Mouse (Mus musculus) lung, embryonic 14.5 days (tissue): ENCODE measurements at regions not wholly inside any gene's neighbourhood (a gene's known extent, or its start where the extent isn't known, plus 50 kb on each side); places are given as distances from the start of the nearest gene placed in this dataset.
A peak's percentile ranks its signal among the peaks of the same experiment; 100 is the strongest.

Source experiments
- ATAC-seq: fragments of 200-750 bp; cut with Nextera tagmentation; 2 replicates; pipeline ENCODE4 v1.8.0; 2017; ENCODE audit warnings: mild to moderate bottlenecking, moderate TSS enrichment, moderate library complexity; ENCODE audit not compliant: insufficient read depth
- DNase-seq: peaks from one replicate; pipeline ENCODE4 v3.0.0-alpha.2; 2015
- H3K27ac ChIP-seq: fragments of 300-500 bp; sonication (generic); 2 replicates; pipeline ENCODE4 v1.5.1; 2014; ENCODE audit warnings: low read depth, mild to moderate bottlenecking, moderate library complexity
- H3K27me3 ChIP-seq: fragments of 300-500 bp; sonication (generic); 2 replicates; pipeline ENCODE4 v1.6.1; 2014; ENCODE audit warnings: low read length, control low read depth; ENCODE audit not compliant: insufficient read depth
- H3K36me3 ChIP-seq: fragments of 300-500 bp; sonication (generic); 2 replicates; pipeline ENCODE4 v1.6.1; 2014; ENCODE audit warnings: control low read depth; ENCODE audit not compliant: insufficient read depth
- H3K4me1 ChIP-seq: fragments of 300-500 bp; sonication (generic); 2 replicates; pipeline ENCODE4 v1.6.1; 2014; ENCODE audit warnings: antibody characterized with exemption, control low read depth; ENCODE audit not compliant: insufficient read depth
- H3K4me2 ChIP-seq: fragments of 300-500 bp; sonication (generic); 2 replicates; pipeline ENCODE4 v1.6.1; 2014; ENCODE audit warnings: mild to moderate bottlenecking
- H3K4me3 ChIP-seq: fragments of 300-500 bp; sonication (generic); 2 replicates; pipeline ENCODE4 v1.5.1; 2014; ENCODE audit warnings: low read depth, low read length
- H3K9ac ChIP-seq: fragments of 300-500 bp; sonication (generic); 2 replicates; pipeline ENCODE4 v1.6.1; 2014
- H3K9me3 ChIP-seq: fragments of 300-500 bp; sonication (generic); 2 replicates; pipeline ENCODE4 v1.6.1; 2016; ENCODE audit warnings: low read depth, low read length, control low read depth
- CTCF ChIP-seq: IDR thresholded peaks from 2 replicates; pipeline ENCODE4 v1.5.1; 2016; ENCODE audit warnings: antibody characterized with exemption, low read depth
- WGBS: fragments of 180-500 bp; shearing (Covaris S2); extraction: QIAGEN DNeasy Blood & Tissue Kit; methylation state at CpG from one replicate; pipeline ENCODE4 v1.1.7; 2014; 5-methylcytosine and 5-hydroxymethylcytosine counted together

DNA sequence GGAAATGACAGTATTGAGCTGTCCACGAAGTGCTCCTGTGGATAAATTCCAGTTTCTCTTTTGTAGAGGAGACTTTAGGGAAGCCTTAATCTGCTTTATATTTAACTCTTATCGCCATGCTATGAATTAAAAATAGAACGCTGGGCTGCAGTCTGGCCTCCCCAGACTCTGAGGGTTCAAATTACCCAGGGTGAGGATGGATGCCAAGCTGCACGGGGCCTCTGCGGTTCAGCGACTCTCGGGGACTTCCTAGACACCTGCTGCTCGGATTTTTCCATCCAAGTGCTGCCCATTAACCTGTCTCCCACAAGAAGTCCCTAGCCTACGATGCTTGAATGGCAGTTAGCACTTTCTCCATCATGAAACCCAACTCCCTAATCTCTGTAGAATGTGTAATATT, 189.3 kb upstream of the Jade1 start:
- H3K4me3 ChIP-seq = no peak overlapping the region
- no peak overlapping the region for H3K27ac ChIP-seq
- H3K4me2 ChIP-seq = no peak overlapping the region
- DNase-seq (no peak), ATAC-seq (no peak)
- no peaks in the 10 kb centered on the region for H3K4me1 ChIP-seq
- H3K9ac ChIP-seq = no peak overlapping the region
- no peaks in the 10 kb centered on the region for H3K36me3 ChIP-seq
- 44% methylated on average over 9 of the region's 9 CpGs for WGBS
- H3K27me3 ChIP-seq = no peaks in the 10 kb centered on the region
- H3K9me3 ChIP-seq = no peaks in the 10 kb centered on the region
- no peak for TF ChIP-seq CTCF

DNA sequence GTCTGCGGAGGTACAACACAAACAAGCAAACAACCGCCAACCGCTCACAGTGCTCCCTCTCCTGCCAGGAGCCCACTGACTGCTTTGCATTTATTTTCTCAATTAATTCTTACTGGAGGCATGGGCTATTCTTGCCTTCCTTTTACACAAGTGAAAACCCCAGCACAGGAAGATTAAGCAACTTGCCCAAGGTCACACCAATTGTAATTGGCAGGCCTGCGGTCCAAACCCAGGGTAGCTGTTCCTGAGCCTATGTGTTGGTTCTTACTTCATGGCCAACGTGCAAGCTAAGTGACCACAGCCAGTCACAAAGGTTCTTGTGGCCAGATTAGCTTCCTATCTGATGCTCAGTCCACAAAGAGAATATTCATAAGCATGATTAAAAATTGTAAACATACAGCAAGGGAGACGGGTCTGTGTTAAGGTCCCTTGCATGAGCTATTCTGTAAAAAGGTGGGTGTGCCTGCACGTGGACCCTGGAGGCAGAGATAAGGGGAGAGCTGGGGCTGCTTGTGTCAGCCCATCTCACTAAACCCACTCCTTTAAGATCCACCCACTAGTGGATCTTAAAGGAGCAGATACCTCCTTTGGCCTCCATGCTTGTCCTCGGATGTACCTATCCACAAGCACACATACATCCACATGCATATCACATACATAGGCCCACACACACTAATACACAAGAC, 190.2 kb upstream of the Jade1 start:
- Histone ChIP-seq H3K9me3 (no peaks in the 10 kb centered on the region), H3K36me3 (no peaks in the 10 kb centered on the region), H3K27ac (no peak overlapping the region), H3K4me1 (no peaks in the 10 kb centered on the region), H3K4me2 (no peak overlapping the region), H3K27me3 (no peaks in the 10 kb centered on the region), H3K9ac (no peak overlapping the region), H3K4me3 (no peak overlapping the region)
- TF ChIP-seq CTCF = no peak
- DNase-seq = no peak
- WGBS = 65% methylated on average over 8 of the region's 8 CpGs
- no peak for ATAC-seq

DNA sequence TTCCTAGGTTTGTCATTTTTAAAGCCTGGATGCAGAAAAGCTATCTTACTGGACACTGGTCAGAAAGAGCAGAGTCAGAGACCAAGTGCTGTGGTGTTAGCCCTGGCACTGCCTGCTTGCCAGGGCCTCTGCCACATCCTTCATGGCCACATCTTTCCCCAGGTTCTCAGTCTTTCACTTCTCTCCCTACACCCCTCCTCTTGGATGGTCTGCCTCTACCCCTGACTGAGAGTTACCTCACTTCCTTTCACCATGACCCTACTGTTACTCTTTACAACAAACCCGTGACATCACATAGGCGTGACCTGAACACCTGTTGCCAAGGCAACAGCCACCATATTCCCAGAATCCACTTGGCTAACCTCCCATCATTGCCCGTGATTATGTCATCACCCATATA, 191.6 kb upstream of the Jade1 start:
- H3K4me3 ChIP-seq = no peak overlapping the region
- ATAC-seq = no peak
- no peaks in the 10 kb centered on the region for H3K36me3 ChIP-seq
- no peak overlapping the region for H3K9ac ChIP-seq
- H3K27me3 ChIP-seq = no peaks in the 10 kb centered on the region
- H3K4me2 ChIP-seq = no peak overlapping the region
- TF ChIP-seq CTCF = no peak
- no peak for DNase-seq
- H3K27ac ChIP-seq = no peak overlapping the region
- WGBS = 87% methylated on average over 3 of the region's 3 CpGs
- H3K9me3 ChIP-seq = no peaks in the 10 kb centered on the region
- H3K4me1 ChIP-seq = no peaks in the 10 kb centered on the region

DNA sequence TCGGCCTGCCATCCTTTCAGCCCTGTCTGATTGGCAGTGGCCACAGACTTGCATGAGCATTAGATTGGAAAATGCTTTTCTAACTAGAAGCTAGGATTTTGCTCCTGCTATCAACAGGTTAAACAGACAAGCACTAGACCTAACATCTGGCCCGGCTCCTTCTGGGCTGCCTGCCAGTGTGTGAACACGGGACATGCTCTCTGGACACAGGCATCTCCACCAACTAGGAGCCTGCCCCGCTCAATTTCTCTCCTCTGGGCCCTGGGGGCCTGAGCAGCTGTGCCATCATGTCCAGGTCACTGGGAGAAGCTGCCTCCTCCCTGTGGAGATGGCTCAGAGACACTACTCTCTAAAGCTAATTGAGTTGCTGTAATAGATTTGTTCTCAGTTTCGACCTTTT, 195.3 kb upstream of the Jade1 start:
- 36% methylated on average over 5 of the region's 5 CpGs for WGBS
- H3K9me3 ChIP-seq = no peaks in the 10 kb centered on the region
- H3K4me2 ChIP-seq = no peak overlapping the region
- H3K27me3 ChIP-seq = no peaks in the 10 kb centered on the region
- H3K27ac ChIP-seq = no peak overlapping the region
- H3K4me1 ChIP-seq = no peaks in the 10 kb centered on the region
- H3K36me3 ChIP-seq = no peaks in the 10 kb centered on the region
- H3K9ac ChIP-seq = no peak overlapping the region
- DNase-seq = peak; percentile 68
- peak; percentile 73; the same call in 1 of the 2 replicates for ATAC-seq
- no peak overlapping the region for H3K4me3 ChIP-seq
- no peak for TF ChIP-seq CTCF

- Histone ChIP-seq H3K36me3 (no peaks in the 10 kb centered on the region), H3K4me2 (no peak overlapping the region), H3K4me3 (no peak overlapping the region), H3K27ac (no peak overlapping the region), H3K4me1 (no peaks in the 10 kb centered on the region), H3K9ac (no peak overlapping the region), H3K27me3 (no peaks in the 10 kb centered on the region), H3K9me3 (no peaks in the 10 kb centered on the region)
- TF ChIP-seq CTCF = no peak
- ATAC-seq (no peak), DNase-seq (peak; percentile 19)
- WGBS = 52% methylated on average over 4 of the region's 4 CpGs
Measured at GRCm38 (mm10) chr3:41359458-41359857, 196.1 kb upstream of the Jade1 start.

GRCm38 (mm10) chr3:41353021-41353420, 202.5 kb upstream of the Jade1 start:
- H3K9me3 ChIP-seq = no peaks in the 10 kb centered on the region
- DNase-seq (no peak), ATAC-seq (no peak)
- H3K4me3 ChIP-seq = no peak overlapping the region
- no peaks in the 10 kb centered on the region for H3K4me1 ChIP-seq
- no peak for TF ChIP-seq CTCF
- no peaks in the 10 kb centered on the region for H3K36me3 ChIP-seq
- no peak overlapping the region for H3K4me2 ChIP-seq
- 30% methylated on average over 2 of the region's 2 CpGs for WGBS
- no peaks in the 10 kb centered on the region for H3K27me3 ChIP-seq
- H3K27ac ChIP-seq = no peak overlapping the region
- H3K9ac ChIP-seq = no peak overlapping the region

DNA sequence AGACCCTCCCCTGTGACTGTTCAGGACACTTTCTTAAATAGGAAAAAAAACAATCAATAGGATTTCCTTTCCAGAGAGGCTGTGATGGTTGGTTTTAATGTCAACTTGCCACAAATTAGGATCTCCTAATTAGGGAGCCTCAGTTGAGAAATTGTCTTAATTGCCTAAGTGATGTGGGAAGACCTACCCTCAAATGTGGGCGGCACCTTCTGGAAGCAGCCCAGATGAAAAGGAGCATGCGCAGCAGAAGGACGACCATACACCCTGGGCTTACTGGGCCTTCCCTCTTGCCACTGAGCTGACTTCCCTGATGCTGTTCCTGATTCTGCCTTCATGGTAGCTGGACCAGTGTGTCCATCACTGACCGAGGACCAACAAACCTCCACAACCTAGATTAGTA, 203.7 kb upstream of the Jade1 start:
- no peak for DNase-seq

More for the DNA sequence above, 203.7 kb upstream of the Jade1 start:
- no peaks in the 10 kb centered on the region for H3K27me3 ChIP-seq
- H3K27ac ChIP-seq = no peak overlapping the region
- ATAC-seq = no peak
- no peaks in the 10 kb centered on the region for H3K36me3 ChIP-seq
- no peak overlapping the region for H3K4me3 ChIP-seq
- no peaks in the 10 kb centered on the region for H3K9me3 ChIP-seq
- TF ChIP-seq CTCF = no peak
- H3K9ac ChIP-seq = no peak overlapping the region
- no peaks in the 10 kb centered on the region for H3K4me1 ChIP-seq
- WGBS = 87% methylated on average over 4 of the region's 4 CpGs
- H3K4me2 ChIP-seq = no peak overlapping the region
